Mouse (Mus musculus): ENCODE results near the gene Smarca2.

The Smarca2 gene

GRCm38 (mm10) chr19:26772051-26772583 lies 167.3 kb downstream of the Smarca2 start:
- in situ Hi-C loops (cut with MboI, MseI): no loop called here

GRCm38 (mm10) chr19:26776066-26777025 lies 171.5 kb downstream of the Smarca2 start:
- in situ Hi-C loops (cut with MboI, MseI): loop anchor here (5.0 kb wide), 1 partner anchor 91 kb away; no protein-coding TSS in a partner anchor

- in situ Hi-C loops (cut with MboI, MseI): loop anchor here (5.0 kb wide), 1 partner anchor 89 kb away; no protein-coding TSS in a partner anchor
Measured at GRCm38 (mm10) chr19:26778199-26778598, 173.3 kb downstream of the Smarca2 start.

GRCm38 (mm10) chr19:26781209-26781608 lies 176.4 kb downstream of the Smarca2 start:
- in situ Hi-C loops (cut with MboI, MseI): loop anchor here (10.0 kb wide), 1 partner anchor 924 kb away; no protein-coding TSS in a partner anchor

DNA sequence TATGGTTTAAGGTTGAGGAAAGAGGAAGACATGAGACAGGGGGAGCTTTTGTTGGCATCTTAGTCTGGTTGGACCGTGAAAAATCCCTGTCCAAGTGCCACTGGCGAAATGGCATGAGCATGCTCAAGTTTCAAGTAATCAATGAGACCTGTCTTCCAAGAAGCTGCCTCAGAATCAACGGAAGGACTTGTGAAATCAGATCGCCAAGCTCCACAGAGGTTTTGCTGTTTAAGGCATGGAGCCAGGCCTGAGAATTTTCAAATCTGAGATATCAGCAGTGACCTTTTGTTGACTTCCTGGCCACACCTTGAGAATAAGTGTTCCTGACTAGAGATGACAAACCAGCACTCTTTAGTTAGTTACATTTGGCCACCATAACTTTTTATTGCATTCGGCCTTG lies 183.6 kb downstream of the Smarca2 start:
- in situ Hi-C loops (cut with MboI, MseI): loop anchor here (10.0 kb wide), 1 partner anchor 916 kb away; no protein-coding TSS in a partner anchor

DNA sequence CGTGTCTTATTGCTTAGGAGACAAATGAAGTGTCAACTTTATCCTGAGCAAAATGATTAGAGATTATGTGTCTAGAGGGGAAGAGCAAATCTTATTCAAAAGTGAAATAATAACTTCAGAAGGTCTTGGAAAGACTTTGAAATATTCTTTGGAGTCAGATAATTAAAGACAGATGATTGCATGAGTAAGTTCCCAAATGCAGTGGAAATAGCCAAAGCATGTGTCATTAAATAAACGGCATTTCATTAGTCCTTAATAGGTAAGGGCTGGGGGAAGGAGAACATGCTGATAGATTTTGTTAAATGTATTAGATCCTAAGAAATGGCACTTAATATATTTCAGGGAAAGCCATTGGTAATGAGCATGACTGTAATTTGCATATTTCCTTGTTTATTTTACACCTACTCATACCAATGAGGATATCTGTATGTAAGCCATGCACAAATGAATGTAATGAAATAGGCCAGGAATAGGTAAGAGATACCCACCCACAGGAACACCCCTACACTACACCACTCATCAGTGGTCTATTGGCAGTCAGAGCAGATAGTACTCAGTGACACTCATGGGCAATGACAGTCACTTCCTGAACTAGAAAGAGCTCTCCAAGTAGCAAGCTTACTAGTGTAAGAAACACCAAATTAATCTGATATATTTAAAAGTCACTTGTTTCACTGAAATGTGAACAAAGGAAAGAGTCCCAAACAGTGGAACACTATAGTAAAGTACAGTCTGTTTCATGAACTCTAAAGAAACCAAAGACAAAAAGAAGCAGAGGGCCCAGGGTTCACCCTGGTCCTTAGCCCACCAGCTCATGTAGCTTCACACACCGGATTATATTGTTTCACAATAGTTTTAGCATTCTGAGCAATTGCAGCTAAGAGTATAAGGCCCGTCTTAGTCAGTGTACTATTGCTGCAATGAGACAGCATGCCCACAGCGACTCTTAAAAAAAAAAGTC lies 185.8 kb downstream of the Smarca2 start:
- in situ Hi-C loops (cut with MboI, MseI): no loop called here

DNA sequence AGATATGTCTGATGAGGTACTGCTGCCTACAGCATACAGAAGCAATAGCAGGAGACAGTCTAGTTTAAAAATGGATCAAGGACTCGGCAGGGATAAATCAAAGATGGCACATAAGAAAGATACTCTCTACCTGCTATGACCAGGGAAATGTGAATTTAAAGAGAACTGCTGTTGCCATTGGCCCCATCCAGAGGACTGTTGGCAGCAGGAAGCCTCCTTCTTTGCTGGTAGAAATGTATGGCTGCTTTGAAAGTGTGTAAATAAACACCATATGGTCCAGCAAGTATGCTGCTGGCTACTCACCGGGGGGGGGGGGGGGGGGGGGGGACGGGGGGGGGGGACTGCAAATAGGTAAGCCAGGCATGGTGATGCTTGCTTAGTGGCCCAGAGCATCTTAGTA lies 189.5 kb downstream of the Smarca2 start:
- in situ Hi-C loops (cut with MboI, MseI): no loop called here

GRCm38 (mm10) chr19:26796006-26796405 lies 191.2 kb downstream of the Smarca2 start:
- in situ Hi-C loops (cut with MboI, MseI): no loop called here

GRCm38 (mm10) chr19:26804401-26804800 lies 199.6 kb downstream of the Smarca2 start:
- in situ Hi-C loops (cut with MboI, MseI): no loop called here

- in situ Hi-C loops (cut with MboI, MseI): no loop called here
Measured at GRCm38 (mm10) chr19:26814629-26815028, 209.8 kb downstream of the Smarca2 start.

GRCm38 (mm10) chr19:26817901-26818300 lies 213.1 kb downstream of the Smarca2 start:
- in situ Hi-C loops (cut with MboI, MseI): no loop called here
